Mouse (Mus musculus) ovary, postnatal 36 days (tissue): Measurements from ENCODE around the gene Tceal3.
"Not testable (repeated sequence)": the region's sequence is repeated elsewhere in the genome, so short reads cannot be mapped to it uniquely, and the experiment has no call there.

ENCODE experiments used
- DNase-seq: peaks from one replicate; pipeline ENCODE4 v3.0.0; 2022; ENCODE audit warnings: low spot score, mixed read lengths

The Tceal3 gene

DNA sequence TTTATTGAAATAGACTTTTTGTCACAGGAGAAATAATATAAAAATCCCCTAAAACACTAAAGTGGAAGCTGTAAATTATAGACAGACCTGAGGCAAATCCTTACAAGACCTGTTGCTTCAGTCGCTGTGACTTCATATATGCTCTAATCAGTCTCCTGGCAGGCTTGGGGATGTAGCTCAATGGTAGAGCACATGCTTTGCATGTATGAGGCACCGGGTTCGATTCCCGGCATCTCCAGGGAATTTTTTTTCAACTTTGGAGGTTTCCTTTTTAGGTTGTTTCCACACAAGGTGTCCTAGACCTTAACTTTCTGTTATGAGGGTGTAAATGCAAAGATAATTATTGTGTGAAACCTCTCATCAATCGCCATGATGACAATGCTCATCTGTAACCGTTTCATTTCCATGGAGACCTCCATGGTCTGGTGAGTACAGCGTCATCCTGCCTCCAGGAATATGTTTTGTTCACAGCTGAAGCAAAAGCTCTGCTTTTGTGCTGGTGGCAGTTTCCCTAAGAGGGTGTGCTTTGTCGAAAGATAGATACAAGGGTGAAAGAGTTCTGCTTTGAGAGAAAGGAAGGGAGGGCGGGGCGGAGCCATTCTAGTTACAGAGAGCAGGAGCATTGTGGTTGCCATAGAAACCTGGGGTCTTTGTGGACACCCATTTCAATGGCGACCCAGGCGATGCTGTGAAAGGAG lies at the start of gene Tceal3:
Tceal3 (plus strand) TSS at position 644 of the 698 bp plus-strand sequence.
- DNase-seq = no peak

DNA sequence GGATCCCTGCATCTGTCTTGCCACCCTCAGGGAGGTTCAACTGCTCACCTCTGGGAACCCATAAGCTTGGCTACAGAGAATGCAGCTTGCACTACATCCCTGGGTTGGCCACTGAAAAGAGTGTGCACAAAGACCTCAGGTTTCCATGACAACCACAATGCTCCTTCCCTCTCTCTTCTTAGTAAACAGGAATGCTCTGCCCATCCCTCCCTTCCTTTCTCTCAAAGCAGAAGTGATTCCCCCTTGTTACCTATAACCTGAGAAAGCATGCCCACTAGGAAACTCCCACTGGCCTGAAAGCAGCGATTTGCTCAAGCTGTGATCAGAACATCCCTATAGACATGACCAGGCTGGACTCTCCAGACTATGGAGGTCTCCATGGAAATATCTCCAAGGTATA lies 46.7 kb upstream of the Tceal3 start, which contains the start of gene Kir3dl2:
Kir3dl2 (minus strand) TSS at position 101 of the 400 bp plus-strand sequence.
- DNase-seq = not testable (repeated sequence)

DNA sequence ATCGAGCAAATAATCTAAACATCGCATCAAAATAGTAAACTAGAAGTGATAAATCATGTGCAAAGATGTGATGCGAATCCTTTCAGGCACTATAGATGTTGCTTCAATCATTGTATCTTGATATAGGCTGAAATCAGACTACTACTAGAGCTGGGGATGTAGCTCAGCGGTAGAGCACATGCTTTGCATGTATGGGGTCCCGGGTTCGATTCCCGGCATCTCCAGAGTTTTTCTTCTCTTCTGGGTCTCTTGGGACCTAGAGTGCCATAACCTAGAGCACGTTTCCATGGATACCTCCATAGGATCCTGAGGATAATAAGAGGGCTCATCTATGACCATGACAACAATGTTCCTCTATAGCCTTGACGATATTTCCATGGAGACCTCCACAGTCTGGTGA lies 21.5 kb upstream of the Tceal3 start:
- not testable (repeated sequence) for DNase-seq

DNA sequence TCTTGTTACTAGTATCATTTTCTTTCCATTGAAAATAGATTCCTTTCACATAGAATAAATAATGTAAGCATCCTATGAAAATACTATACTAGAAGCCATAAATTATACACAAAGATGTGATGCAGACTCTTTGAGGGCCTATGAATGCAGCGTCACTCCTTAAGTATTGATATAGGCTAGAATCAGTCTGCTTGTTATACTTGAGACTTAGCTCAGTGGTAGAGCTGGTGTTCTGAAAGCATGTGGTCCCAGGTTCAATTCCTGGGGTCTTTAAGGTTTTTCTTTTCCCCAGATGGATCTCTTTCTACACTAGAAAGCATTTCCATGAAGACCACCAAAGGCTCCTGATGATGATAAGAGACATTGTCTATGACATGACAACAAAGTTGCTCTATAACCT lies 6.0 kb upstream of the Tceal3 start:
- DNase-seq = no peak

DNA sequence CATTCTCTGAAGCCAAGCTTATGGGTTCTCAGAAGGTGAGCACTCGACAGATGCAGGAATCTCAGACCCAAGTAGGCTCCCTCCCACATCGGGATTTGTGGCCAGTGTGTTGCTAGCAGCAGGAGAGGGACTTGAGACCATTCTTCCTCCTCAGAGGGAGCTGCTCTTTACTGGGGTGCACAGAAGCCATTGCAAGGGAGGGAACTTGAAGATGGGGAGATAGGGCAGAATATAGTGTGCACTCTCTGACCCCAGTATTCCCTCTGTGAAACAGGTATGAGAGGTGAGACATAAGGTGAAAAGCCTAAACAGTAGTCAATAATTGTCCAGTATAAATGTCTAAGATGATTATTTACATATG lies 235 bp downstream of the Tceal3 start:
- DNase-seq = no peak

DNA sequence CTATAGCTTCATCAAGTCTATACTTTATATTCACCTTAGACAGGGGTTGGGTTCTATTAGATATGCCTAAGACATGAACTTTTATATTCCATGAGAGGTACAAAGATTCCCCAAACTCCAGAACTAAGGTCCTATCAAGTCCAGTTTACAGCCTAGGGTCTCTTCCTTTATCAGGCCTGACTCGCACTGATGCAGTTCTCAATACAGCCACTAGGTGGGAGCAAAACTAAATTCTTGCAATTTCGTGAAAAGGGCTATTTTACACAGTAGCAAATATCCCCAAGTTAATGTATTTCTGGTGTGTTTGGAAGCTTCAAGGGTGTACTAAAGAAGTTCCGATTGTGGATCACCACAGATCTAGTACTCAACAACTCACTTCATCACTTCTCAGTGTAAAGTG lies 8.8 kb downstream of the Tceal3 start:
- DNase-seq = no peak

DNA sequence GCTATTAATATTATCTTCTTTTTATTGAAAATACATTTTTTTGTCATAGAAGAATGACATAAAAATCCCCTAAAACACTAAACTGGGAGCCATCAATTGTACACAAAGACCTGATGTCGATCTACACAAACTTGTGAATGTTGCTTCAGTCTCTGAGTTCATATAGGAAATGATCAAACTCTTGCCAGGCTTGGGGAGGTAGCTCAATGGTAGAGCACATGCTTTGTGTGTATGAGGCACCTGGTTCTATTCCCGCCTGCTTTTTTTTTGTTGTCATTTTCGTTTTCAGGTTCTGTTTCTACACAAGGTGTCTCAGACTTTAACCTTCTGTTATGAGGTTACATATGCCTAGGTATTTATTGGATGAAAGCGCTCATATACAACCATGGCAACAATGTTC lies 16.3 kb downstream of the Tceal3 start:
- DNase-seq = no peak

DNA sequence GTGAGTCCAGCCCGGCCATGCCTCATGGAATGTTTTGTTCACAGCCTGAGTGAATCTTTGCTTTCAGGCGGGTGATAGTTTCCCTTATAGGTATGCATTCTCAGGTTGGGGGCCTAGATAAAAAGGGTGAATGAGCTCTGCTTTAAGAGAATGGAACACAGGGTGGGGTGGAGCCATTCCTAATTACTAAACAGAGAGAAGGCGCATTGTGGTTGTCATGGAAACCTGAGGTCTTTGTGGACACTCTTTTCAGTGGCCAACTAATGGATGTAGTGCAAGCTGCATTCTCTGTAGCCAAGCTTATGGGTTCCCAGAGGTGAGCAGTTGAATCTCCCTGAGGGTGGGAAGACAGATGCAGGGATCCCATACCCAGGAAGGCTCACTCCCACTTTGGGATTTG lies 16.8 kb downstream of the Tceal3 start:
- no peak for DNase-seq

DNA sequence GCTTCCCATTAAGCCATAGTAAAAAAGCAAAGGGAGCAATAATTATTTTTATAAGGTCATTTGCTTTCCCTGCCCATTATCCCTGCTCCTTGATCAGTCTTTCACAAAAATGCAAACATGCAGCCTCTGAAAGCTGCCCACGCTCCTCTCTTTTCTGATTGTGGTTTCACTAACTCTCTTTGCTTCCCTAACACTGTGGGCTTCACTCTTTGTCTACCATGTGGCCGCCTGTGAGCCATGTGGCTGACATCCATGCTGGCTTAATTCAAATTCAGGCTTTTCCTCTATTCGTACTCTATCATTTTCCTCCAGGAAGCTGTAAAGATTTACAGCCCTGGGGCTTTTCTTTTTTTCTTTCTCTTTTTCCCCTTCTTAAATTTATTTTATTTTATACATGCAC lies 20.7 kb downstream of the Tceal3 start:
- no peak for DNase-seq

DNA sequence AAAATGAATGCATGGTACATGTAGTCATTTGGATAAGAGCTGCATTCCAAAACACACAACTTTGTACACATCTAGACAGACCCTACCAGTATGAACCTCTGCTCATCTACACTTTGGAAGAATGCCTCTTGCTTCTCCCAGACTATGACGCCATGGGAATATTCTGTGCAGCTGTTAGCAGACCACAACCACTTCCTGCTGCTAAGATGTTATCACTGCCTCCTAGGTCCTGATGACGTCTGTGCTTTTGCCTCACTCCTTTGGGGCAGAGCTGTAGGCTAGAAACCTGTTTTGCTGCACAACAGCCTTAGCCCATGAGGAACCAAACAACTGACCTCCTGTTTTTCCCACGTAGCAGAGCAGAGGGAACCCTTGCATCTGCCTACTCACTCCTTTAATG lies 25.2 kb downstream of the Tceal3 start:
- DNase-seq = not testable (repeated sequence)

DNA sequence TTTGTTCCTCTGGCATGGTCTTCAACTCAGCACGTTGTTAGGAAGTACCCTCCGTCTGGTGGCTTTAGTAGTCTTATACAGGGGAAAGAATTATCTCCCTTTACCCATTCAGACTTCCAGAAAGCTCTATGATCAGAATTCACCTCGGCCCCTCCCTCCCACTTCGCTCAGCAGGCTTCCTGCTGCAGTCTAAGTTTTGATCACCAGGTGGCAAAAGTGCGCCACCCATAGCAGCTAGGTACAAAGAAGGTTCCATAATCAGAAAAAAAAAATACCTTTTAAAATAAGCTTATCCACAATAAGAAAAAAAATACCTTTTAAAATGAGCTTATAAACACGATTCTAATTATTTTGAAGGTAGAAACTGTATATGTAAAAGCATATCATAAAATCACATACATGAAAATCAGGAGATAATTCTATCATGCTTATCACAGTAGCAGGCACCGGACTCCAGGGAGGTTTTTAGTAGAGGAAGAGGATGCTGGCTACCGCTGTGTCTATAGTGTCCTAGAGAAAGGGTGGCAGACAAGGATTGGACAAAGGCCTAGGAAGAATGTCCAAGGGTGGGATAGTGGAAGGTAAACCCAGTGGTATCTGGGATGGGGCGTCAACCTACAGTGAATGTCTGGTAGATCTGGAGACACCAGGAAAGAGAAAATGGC lies 34.4 kb downstream of the Tceal3 start:
- peak; percentile 27 for DNase-seq

DNA sequence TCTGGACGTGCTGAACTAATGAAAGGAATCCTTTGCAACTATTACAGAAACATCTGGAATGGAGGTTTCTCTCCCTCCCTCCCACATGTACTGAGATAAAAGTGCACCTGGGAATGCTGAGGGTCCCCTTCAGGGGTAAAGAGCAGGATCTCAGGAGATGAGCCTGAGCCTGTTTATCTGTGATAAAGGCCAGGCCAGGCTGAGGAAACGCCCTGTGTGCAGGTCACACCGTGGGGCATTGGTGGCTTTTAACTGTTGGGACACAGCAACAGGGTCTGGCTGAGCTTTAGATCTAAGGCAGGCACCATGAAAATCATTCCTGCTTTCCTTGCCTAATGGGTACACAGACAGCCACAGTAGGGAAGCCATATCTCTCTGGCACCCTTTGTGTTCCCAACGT lies 35.3 kb downstream of the Tceal3 start:
- DNase-seq = no peak

DNA sequence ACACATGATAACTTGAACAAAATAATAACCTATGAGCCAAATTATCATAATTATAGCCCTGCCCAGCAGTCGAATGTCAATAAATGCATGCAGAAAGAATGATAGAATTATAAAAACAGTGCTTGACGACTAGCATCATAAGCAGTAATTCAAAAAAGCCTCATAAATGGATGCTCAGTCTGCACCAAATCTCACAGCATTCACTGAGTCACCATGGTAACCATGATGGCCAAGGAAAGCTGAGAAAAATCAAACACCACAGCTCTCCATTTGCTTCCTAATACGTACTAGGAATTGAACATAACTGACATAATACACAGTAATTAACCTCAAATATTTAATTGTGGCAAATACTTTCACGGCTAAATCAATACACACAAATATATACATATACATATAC lies 44.5 kb downstream of the Tceal3 start:
- DNase-seq = no peak

DNA sequence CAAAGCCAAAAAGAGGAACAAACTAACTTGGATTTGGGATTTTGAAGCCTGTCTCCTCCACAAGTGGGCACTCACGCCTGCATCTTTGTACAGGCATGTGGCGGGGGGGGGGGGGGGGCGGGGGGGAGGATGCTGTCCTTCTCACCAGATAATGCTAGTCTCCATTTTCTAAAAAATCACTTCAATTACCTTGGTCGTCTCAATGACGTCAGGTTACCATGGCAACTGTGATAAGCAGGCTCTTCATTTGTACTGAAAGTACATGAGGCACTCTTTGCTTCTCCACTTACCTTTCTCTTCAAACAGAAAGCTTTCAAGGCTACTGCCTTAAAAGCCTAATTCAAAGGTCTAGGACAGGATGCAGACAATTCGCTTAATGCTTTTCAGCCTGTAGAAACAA lies 49.1 kb downstream of the Tceal3 start:
- DNase-seq = no peak

DNA sequence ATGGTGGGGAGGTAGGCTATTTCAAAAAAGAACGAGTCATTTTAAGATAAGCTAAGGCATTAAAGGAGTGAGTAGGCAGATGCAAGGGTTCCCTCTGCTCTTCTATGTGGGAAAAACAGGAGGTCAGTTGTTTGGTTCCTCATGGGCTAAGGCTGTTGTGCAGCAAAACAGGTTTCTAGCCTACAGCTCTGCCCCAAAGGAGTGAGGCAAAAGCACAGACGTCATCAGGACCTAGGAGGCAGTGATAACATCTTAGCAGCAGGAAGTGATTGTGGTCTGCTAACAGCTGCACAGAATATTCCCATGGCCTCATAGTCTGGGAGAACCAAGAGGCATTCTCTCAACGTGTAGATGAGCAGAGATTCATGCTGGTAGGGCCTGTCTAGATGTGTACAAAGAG lies 55.2 kb downstream of the Tceal3 start:
- not testable (repeated sequence) for DNase-seq

DNA sequence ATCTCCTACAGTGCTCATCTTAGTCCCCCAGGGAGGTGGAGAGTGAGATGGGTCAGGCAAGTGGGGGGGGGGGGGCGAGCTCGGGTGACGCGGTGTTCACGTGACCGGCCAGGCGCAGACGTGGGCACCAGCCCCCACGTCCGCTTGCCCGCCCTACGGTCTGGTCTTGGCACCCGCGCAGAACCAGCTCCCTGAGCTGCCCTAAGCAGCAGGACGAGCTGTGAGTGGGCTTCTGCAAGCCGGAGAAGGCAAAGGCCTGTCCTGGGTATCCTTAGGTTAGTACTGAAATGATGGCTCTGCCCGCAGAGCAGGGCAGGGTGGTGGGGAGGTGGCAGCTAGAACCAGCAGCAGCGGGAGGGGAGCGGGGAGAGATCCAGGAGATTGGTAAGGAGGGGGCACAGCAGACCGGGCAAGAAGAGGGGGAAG lies 75.7 kb downstream of the Tceal3 start:
- peak; percentile 8 for DNase-seq

DNA sequence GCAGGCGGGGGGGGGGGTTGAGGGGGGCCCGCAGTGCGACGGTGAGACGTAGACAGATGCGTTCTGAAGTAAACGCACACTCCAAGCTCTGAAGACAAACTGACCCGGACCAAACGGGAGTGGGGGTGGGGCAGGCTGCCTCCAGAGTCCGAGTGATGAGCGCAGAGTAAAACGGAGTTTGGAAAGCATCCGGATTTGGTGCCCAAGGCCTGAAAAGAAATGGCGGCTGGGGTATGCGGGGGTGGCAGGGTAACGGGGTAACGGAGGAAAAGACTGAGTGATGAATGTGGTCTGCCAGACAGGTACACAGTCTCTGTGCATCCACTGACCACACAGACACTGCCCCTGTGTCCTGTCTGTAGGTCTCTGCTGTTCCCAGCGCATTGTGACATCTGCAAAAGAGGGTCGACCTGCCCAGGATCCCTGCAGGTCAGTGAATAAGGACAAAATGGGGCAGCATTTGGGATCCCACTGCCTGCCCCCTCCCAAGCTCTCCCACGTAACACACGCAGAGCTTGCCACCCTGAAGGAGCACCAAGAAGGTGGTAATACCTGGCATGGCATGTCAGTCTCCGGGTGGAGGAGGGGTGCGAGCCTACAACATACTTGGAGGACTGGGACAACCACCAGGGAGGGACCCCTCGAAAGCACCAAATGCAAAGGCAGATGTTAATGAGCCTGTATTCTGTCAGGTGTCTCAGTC lies 76.3 kb downstream of the Tceal3 start:
- DNase-seq = peak; percentile 12

DNA sequence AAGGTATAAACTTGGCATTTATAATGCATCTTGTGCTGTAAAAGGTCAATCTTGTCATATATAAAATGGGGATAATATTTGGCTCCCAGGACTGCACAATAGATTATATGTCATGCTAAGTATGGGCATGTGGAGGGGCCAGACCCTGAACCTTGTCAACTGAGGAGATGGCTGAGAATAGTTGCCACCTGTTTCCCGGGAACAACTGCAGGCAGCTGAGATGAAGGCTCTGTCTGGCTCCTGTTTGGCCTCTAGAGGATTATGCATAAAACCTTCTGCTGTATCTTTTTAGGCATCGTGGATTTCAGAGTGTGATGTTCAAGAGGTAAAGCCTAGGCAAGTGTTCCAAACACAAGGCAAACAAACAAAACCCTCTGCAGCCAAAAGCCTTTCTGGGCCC lies 78.2 kb downstream of the Tceal3 start:
- no peak for DNase-seq

DNA sequence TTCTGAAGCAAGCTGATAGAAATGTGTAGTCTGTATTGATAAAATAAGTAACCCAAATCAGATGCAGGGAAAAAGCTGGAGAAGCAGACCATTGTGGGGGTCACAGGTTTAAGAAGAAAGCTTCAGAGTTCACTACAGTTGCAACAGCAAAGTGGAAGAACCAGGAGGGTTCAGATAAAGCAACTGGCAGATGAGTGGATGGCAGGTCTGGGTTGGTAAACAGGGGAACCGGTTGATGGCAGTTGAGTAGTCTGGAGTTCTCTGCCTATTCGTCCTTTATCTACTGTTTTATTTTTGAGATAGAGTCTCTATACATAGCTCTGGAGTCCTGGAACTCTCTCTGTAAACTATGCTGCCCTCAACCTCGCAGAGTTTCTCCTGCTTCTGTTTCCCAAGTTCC lies 90.3 kb downstream of the Tceal3 start:
- DNase-seq = no peak

DNA sequence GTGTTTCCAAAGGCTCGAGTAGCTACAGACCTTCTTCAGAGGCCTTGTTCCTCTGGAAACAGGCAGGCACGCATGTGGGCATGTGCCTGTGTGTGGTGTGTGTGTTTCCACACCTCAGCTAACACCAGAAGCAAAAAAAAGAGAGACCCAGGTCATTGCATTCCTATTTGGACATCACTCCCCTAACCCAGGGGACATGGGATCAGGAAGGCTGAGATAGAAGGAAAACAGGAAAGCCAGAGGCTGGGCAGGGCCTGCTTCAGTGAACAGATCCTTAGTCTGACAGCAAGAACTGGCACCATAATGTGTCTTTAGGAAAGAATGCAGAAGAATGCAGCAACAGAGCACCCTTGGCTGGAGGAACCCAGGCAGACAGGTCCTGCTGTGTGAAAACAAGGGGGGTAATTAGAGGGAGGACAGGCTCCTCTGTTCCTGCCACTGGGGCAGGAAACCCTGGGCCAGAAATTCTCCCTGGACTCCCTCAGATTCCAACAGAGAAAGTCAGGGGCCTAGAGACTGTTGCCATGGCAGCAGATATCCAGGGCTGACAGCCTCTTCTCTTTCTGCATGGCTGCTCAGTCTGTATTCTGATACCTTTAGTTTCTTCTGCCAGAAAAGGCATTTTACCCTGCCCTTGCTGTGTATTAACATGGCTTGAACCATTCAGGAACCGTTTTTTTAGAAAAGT lies 101.1 kb downstream of the Tceal3 start:
- not testable (repeated sequence) for DNase-seq

DNA sequence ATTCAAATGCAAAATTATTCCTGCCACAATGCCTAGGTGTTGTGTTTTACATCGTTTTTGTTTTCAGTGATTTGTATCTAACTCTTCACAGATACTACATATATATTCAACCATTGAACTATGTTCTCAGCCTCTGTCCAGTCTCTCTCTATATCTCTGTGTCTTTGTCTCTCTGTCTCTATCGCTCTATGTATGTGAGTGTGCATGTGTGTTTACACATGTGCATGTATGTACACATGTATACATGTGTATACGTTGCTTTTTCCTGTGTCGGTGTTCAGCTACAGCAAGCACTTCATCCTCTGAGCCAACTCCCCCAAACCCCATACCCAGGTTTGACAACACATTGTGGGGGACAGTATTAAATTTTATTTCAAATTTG lies 101.6 kb downstream of the Tceal3 start:
- DNase-seq = no peak

DNA sequence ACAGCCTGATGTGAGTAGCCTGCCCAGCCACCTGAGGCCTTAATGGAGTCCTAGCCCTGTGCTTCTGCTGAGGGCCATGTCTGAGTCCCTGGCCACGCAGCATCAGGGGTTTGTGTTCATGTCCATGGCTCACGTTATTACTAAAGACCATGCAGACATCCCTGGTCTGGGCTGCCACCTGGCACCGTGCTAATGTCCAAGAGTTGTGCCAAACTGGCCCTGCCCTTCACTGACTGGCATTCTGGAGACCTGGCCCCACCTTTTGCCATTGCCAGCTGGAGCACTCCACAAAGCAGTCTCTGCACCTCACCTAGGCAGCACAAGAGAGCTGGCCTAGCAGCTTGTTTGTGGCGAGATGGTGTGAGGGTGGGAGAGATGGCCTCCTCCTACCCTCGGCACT lies 102.6 kb downstream of the Tceal3 start:
- no peak for DNase-seq
